Mouse (Mus musculus) heart, adult 2 months (tissue): ENCODE data around the gene Ano1. TPM values are rescaled to one million over a fixed set of nuclear protein-coding genes. Genes with fewer than 3 reads are reported as not detected.

ENCODE experiments used
- DNase-seq, 2 experiments: peaks; one replicate each; pipeline ENCODE4 v3.0.0; 2021
- H3K27ac ChIP-seq: fragments of 200-600 bp; 2 replicates; pipeline ENCODE4 v1.8.1; 2022
- H3K27me3 ChIP-seq: fragments of 200-500 bp; 2 replicates; pipeline ENCODE4 v1.6.1; 2012; ENCODE audit warnings: mild to moderate bottlenecking, low read length, inconsistent platforms, mixed read lengths; ENCODE audit not compliant: control insufficient read depth, insufficient read depth
- H3K36me3 ChIP-seq: fragments of 200-500 bp; 2 replicates; pipeline ENCODE4 v1.6.1; 2012; ENCODE audit warnings: low read length, inconsistent platforms; ENCODE audit not compliant: control insufficient read depth, insufficient read depth
- H3K4me1 ChIP-seq: fragments of 200-500 bp; 2 replicates; pipeline ENCODE4 v1.6.1; 2011; ENCODE audit warnings: low read length; ENCODE audit not compliant: control insufficient read depth, insufficient read depth
- H3K4me3 ChIP-seq: fragments of 200-600 bp; 2 replicates; pipeline ENCODE4 v1.8.1; 2022
- H3K79me2 ChIP-seq: fragments of 200-500 bp; replicated peaks from 2 replicates; pipeline ENCODE4 v1.6.1; 2012; ENCODE audit warnings: mild to moderate bottlenecking, inconsistent platforms, low read length, moderate library complexity, mixed read lengths; ENCODE audit not compliant: control insufficient read depth, insufficient read depth
- H3K9ac ChIP-seq: fragments of 200-500 bp; 2 replicates; pipeline ENCODE4 v1.6.1; 2012; ENCODE audit warnings: low read depth, mild to moderate bottlenecking, control low read depth, inconsistent platforms, low read length, mixed read lengths
- CTCF ChIP-seq: fragments of 200-600 bp; IDR thresholded peaks from 2 replicates; pipeline ENCODE4 v1.8.1; 2022; ENCODE audit warnings: antibody characterized with exemption, mild to moderate bottlenecking, moderate library complexity
- EP300 ChIP-seq: fragments of 200-500 bp; IDR thresholded peaks from 2 replicates; pipeline ENCODE4 v1.6.1; 2011; ENCODE audit warnings: low read depth, low read length, control low read depth; ENCODE audit not compliant: insufficient read depth
- POLR2A ChIP-seq: fragments of 200-500 bp; IDR thresholded peaks from 2 replicates; pipeline ENCODE4 v1.6.1; 2011; ENCODE audit warnings: mild to moderate bottlenecking, low read depth, low read length, control low read depth; ENCODE audit not compliant: insufficient read depth
- WGBS: fragments of 180-500 bp; shearing (Covaris S2); methylation state at CpG from one replicate; pipeline ENCODE4 v1.1.7; 2018; 5-methylcytosine and 5-hydroxymethylcytosine counted together
- intact Hi-C: fragments of 180-260 bp; cut with DNase I; formaldehyde crosslinking; loops from one replicate; pipeline ENCODE4 v1.15.1; 2025
- polyA plus RNA-seq: library from polyadenylated mRNA; depleted of rRNA; stranded (reverse); fragments of >200 nt; gene quantifications from 2 replicates; pipeline ENCODE4 v1.2.3, GENCODE M21; 2012
- total RNA-seq, 2 experiments: library from RNA; stranded (reverse); gene quantifications; 2 replicates each; pipeline ENCODE4 v1.2.3; 2021

The Ano1 gene
- total and polyA plus RNA-seq, 3 experiments: 11.1 to 12.5 (median 11.7) TPM

DNA sequence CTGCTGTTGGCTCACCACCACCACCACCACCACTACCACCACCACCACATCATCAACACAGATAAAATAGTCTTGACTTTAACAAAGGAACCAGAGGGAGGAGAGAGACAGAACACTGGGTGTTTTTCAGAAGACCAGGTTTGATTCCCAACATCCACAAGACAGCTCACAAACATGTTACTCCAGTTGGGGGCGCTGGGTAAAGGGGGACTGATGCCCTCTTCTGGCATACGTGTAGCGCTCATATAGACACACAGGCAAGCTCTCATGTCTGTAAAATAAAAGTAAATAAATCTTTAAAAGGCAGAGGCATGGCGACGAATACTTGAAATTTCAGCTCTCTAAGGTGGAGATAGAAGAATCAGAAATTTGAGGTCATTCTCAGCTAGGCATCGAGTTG is 193.2 kb downstream of the Ano1 start:
- intact Hi-C loops: no loop called here
- Histone ChIP-seq H3K27ac (no peak overlapping the region), H3K27me3 (no peaks in the 10 kb centered on the region), H3K36me3 (no peaks in the 10 kb centered on the region), H3K4me3 (no peak overlapping the region), H3K9ac (no peak overlapping the region), H3K79me2 (no peaks in the 10 kb centered on the region), H3K4me1 (peaks cover 2% of the 10 kb centered on the region)
- TF ChIP-seq EP300 (no peak), POLR2A (no peak), CTCF (no peak)
- 62% methylated on average over 6 of the region's 6 CpGs for WGBS
- DNase-seq: no peak

DNA sequence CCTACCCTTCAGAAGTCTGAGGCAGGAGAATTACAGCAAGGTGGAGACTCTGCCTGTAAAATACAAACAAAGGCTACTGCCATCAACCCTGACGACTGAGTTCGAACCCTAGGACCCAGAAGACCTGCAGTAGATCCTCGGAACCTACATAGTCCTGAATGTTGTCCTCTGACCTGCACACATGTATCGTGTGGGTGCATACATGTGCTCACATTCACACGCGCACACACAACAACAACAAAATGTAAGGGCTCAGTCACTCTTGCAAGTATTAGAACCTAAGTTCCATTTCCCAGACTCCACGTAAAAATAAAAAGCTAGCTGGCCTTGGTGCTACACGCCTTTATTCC is 197.7 kb downstream of the Ano1 start:
- Histone ChIP-seq H3K27me3 (no peaks in the 10 kb centered on the region), H3K4me3 (peak overlapping the region; percentile 84), H3K27ac (peak overlapping the region; percentile 80), H3K9ac (peak overlapping the region; percentile 65), H3K79me2 (peaks cover 3% of the 10 kb centered on the region), H3K36me3 (peaks cover 9% of the 10 kb centered on the region), H3K4me1 (peaks cover 7% of the 10 kb centered on the region)
- DNase-seq: no peak
- intact Hi-C loops: loop anchor here (5.0 kb wide), 1 partner anchor 82 kb away; the partner anchor contains the start of gene Cttn
- TF ChIP-seq CTCF: no peak
- TF ChIP-seq EP300: 0 out of 2 replicates have a peak, but pooled peaks have one; percentile 7
- no peak for TF ChIP-seq POLR2A
- WGBS: 19% methylated on average over 8 of the region's 8 CpGs

DNA sequence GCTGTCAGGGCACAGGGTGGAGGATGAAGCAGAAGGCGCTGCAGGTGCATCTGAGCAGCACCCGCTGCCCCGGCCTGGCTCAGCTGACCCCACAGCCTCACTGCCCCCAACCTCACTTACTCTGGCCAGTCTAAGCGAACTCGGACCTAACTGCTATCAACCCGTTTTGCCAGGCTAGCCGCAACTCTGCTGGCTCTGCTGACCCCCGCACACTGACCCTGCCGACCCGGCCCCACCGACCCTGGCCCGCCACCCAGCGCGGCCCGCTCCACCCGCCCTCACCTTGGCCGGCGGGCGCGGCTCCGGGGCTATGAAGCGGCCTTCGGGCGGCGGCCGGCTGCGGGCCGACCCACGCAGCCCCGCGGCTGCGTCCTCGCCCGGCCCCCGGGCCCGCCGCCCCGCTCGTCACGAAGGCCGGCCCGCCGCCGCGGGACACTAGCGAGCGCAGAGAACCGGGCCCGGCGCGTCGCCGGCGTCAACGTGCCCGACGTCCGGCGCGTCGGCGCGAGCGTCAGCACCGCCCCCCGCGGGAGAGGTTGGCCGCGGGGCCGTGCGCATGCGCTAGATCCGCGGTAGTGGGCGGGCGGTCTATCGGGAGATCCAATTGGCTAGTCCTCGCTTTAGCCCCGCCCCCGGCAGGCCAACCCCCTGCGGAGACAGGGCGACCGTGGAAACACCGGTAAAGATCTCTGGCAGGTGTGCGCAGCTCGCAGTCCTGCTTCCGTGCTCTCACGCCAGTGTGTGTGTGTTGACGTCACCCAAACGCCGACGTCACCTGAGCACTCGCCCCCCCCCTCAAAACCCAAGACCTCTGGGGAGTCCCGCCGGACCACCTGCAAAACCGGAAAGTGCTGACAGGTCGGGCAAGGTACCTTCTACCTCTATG is 198.3 kb downstream of the Ano1 start, which contains the start of gene Ppfia1:
Gene Ppfia1 (minus strand): TSS at position 493 of the 886 bp plus-strand sequence.
- peaks cover 7% of the 10 kb centered on the region for H3K4me1 ChIP-seq
- 2% methylated on average over 94 of the region's 97 CpGs for WGBS
- peak within 1 kb of the TSS; percentile 97 for H3K9ac ChIP-seq
- intact Hi-C loops: loop anchor here (2.0 to 5.0 kb wide), 2 partner anchors 29 to 81 kb away; partner anchors contain the start of genes Cttn and Fadd
- H3K27ac ChIP-seq: peak within 1 kb of the TSS; percentile 80
- peak within 1 kb of the TSS; percentile 84 for H3K4me3 ChIP-seq
- DNase-seq: peak; percentile 98 to 99
- peaks cover 3% of the 10 kb centered on the region for H3K79me2 ChIP-seq
- H3K36me3 ChIP-seq: peaks cover 13% of the 10 kb centered on the region
- H3K27me3 ChIP-seq: no peaks in the 10 kb centered on the region
- TF ChIP-seq POLR2A (peak; percentile 95), CTCF (no peak)

DNA sequence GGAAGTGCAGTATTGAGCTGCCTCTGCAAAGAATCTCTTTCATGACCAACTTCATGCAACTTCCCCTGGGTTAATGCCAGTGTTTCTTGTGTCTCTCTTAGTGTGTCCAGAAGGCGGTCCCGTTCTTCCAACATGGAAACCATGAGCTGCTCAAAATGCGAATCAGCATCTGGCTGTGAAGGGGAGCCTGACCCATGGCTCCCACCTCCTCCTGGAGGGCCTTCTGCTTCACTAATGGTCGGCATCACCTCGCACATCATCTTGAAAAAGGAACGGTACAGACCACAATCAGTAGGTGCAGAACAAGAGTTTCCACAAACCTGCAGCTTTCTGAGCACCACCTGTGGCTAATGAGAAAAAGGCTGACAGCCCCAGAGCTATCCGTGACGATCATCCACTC is 199.5 kb downstream of the Ano1 start:
- Histone ChIP-seq H3K4me1 (peaks cover 7% of the 10 kb centered on the region), H3K27me3 (no peaks in the 10 kb centered on the region), H3K36me3 (peaks cover 21% of the 10 kb centered on the region), H3K27ac (peak overlapping the region; percentile 80), H3K9ac (no peak overlapping the region; the same call in 1 of the 2 replicates), H3K4me3 (peak overlapping the region; percentile 84; the same call in 1 of the 2 replicates), H3K79me2 (peaks cover 3% of the 10 kb centered on the region)
- no peak for DNase-seq
- TF ChIP-seq CTCF (no peak), POLR2A (no peak), EP300 (no peak)
- intact Hi-C loops: loop anchor here (2.0 to 5.0 kb wide), 2 partner anchors 31 to 80 kb away; partner anchors contain the start of genes Cttn and Fadd
- 77% methylated on average over 8 of the region's 8 CpGs for WGBS

DNA sequence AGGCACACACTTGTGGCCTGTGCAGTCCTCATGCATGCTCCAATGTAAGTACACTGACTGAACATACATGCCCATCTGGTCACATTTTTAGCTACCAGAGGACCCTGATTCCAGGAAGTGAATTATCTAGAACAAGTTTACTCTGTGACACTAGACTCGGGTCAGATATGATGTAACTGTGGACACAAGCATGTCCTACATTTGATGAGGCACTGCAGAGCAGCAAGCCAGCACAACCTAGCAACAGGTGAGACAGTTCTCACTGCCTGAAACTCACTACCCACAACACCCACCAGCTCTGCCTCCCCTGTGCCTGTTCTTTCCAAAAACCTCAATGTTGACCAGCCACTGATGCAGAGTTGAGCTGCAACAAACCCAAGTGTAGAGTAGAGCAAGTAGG is 201.0 kb downstream of the Ano1 start:
- no peak for DNase-seq
- intact Hi-C loops: loop anchor here (5.0 kb wide), 1 partner anchor 79 kb away; the partner anchor contains the start of gene Cttn
- H3K27ac ChIP-seq: no peak overlapping the region
- TF ChIP-seq CTCF (no peak), POLR2A (no peak), EP300 (no peak)
- no peak overlapping the region for H3K4me3 ChIP-seq
- WGBS: 13% methylated on average over 1 of the region's 1 CpGs
- peaks cover 3% of the 10 kb centered on the region for H3K79me2 ChIP-seq
- H3K36me3 ChIP-seq: peaks cover 24% of the 10 kb centered on the region
- no peak overlapping the region for H3K9ac ChIP-seq
- H3K27me3 ChIP-seq: no peaks in the 10 kb centered on the region
- peaks cover 9% of the 10 kb centered on the region for H3K4me1 ChIP-seq
